Mouse (Mus musculus) adrenal gland (tissue): ENCODE measurements at regions not wholly inside any gene's neighbourhood (a gene's known extent, or its start where the extent isn't known, plus 50 kb on each side); places are given as distances from the start of the nearest gene placed in this dataset.

Experiments used
- intact Hi-C: fragments of 180-260 bp; cut with DNase I; formaldehyde crosslinking; loops from one replicate; pipeline ENCODE4 v1.15.1; 2025

DNA sequence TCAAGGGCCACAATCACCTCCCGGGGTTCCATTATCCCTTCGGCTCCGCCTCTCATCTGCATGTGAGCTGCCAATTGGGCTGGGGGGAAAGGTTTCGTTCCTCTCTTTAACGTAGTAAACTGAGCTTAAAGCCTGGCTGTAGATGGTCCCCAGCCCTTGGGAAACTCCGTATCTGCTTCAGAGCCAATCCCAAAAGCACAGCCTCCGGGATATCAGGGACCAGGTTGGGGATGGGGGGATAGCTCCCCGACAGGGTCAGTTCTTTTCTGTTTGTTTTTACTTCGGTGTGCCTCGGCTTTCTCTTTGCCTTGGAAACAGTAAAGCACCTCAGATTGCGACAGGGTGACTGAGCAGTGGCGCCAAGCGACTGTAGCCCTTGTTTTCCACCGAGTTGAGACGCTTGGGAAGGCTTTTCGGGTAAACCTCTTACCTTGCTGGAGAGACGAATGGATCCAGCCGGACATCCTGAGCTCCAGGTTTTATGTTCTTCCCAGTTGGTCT is 64.5 kb downstream of the Tfap2c start:
- intact Hi-C loops = no loop called here

DNA sequence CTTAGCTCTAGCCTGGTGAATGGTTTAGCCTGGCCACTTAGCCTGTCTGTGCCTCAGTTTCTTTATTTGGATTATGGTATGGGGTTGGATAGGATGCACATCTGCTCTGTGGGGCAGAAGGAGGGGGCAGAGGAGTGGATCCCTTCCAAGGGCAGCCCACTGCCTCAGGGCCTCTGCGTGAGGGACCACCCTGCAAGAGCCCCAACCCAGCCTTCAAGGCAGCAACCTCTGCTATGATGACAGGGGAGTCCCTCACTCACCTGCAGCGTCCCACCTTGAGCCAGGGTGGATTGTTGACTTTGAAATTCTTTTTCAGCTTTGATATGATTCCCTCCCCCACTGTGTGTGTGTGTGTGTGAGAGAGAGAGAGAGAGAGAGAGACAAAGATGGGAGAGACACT is 65.8 kb downstream of the Tfap2c start:
- intact Hi-C loops = no loop called here

DNA sequence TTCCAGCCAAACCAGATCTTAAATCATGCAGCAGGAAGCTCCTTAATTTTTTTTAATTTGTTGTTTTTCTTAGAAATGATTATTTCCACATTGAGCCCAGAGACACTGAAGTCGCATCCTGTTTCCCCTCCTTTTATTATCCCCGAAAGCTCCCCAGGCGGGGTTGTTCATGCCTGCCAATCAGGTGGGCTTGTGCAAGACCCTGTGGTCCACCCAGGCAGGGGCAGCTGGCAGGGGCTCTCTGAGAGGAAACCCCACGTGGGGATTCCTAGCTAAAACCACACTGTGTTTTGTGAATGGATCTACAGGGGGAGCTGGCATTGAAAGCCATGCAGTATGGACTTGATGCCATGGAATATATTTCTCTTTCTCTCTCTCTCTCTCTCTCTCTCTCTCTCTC is 66.2 kb downstream of the Tfap2c start:
- intact Hi-C loops = no loop called here

DNA sequence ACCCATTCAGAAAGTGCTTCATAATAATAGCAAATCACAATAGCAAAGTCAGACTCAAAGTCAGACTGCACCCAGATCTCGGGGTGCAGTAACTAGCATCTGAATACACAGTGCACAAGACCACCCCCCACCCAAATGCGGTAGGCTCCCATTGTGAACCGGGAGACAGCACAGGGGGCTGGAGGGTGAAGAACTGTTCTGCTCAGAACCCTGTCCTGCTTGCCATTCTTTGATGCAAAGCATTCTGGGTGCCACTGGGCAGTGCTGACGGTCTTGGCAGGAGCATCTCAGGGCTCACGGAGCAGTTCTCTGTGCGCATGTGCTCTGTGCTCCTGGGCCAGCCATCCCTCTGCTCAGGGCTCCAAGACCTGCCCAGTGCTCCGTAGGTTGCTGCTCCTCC is 69.8 kb downstream of the Tfap2c start:
- intact Hi-C loops = no loop called here

DNA sequence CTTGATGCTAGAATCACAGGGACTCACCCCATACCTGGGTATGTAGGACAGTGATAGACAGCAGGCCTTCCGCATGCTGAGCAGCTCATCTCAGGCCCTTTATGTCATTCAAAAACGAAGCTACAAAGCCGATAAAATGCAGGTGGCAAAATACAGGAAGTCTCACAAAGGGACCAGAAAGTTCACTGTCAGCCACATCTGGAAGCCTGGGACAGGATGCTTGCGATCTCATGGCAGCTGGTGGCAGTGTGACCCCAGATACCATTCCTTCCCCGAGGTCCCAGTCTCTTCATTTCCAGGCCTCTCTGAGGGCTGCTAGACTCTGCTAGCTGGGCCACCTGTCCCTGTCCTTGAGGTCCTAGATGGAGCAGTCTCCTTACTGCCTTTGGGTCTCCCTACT is 70.6 kb downstream of the Tfap2c start:
- intact Hi-C loops = no loop called here

DNA sequence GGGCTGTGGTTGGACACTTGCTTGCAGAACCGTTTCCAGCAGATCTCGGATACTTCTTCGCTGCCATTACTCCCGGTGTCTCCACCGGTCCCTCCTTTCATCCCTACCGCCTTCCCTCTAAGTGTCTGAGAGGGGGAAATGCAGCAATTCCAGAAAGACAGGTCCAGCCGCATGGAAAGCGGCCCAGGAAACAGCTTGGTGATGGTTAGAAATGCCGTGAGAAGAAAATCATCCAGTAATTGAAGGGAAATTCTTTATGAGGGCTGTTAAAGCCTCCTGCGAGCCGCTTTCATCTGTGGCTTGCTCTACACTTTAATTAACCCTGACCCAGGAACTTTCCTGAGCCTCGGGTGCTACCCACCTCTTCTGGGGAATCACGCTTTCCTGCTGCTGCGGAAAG is 74.3 kb downstream of the Tfap2c start:
- intact Hi-C loops = no loop called here

DNA sequence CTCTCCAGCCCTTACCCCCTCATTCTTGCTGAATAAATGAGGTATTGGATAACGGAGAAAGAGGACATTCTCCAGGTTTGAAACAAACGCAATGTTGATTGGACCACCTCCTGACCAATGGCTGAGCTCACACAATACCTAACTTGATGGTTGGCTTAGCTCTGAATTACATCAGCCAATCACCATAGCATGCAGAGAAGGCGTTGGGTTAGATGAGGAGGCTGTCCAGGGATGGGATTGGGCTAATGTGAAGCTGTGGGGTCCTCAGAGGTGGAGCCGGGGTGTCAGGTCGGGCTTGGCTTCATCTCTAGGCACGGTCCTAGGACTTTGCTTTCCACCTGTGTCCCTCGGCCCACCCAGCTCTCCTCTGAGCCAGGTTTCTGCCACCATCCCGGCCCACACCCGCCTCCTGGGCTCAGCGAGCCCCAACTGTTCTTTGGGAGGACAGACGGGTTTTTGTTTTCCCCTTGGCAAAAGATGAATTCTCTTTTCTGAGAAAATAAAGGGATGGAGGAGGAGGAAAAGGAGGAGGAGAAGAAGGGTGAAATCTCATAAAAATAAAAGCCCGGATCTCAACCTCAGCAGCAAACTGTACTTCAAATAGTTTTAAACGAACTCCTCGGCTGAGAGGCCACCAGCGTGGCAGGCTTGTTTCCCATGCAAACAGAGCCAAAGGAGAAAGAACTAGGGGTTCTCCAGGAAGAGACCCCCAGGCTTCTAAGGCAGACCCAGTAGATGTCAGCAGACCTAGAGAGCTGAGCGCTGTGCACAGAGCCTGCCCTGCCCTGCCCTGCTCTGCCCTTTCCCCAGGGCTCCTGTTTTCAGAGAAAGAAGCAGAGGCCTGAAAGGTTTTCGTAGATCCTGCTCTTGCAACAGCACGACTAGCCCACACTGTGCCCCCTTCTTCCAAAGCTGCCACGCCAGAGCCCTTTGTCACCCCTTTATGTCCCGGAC is 78.2 kb downstream of the Tfap2c start:
- intact Hi-C loops = no loop called here

DNA sequence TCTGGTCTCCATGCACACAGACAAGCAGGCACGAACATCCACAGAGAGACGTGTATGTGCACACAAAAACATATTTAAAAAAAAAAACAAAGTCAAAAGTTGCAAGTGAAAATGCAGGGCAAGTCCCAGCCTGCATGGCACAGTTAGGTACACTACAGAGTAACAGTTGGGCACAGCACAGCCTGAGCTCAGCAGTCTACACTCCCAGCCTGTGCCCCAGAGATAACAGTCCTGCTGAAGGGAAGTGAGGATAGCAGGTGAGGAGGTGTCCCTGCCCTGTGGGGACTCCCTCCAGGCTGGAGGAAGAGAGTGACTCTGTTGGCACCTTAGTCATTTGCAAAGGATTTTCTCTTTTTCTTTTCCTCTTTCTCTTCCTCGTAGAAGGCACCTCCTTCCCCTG is 80.9 kb downstream of the Tfap2c start:
- intact Hi-C loops = no loop called here

DNA sequence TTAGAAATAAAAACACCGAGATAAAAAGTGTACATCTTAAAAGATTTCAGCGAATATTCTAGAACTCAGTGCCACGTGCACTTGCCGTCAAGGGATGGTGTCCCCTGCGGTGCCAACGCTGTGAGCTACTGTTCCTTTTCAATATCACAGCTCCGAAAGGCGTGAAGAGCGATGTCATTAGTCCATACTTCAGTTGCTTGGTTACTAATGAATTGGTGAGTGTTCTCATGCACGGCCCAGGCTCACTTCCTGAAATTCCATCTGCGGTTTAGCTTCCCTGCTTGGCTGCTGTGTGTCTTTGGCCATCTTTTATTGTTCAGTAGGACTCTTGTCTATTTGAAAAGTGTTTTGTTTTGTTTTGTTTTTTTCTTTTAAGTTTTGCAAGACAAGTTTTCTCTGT is 93.2 kb downstream of the Tfap2c start:
- intact Hi-C loops = no loop called here

DNA sequence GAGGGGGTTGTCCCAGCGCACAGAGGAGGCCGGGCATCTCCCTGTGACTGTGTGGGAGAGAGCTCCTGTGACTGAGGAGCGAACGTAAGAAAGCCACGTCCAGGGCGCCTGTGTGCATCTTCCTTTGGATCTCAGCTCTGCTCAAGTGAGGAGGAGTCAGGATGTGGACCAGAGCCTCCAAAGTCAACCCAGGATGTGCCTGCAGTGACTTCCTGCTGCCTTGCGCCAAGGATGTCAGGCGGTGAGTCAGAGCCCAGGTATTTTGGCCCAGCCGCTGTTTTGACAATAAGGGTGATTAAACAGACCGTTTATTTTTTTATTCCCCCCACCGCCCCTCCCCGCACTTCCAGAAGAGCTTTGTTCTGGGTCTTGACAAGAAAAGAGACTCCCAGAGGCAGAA is 94.5 kb downstream of the Tfap2c start:
- intact Hi-C loops = no loop called here

DNA sequence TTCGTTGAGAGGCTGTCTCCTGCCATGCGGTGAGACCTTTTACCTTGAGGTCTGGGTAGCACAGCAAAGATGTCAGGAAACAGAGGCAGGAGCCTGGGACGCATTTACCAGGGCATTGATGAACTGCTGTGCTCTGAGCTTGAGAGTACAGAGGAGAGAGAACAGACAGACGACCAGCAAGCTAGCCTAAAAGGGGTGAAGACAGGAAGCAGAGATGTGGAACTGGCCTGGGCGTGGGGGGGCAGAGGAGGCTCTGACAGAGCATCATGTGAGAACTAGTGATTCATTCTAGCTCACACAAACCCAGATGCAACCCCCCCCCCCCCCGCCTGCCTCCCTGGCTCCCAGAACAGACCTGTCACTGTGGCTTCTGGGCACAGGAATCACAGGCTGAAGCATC is 95.1 kb downstream of the Tfap2c start:
- intact Hi-C loops = no loop called here

DNA sequence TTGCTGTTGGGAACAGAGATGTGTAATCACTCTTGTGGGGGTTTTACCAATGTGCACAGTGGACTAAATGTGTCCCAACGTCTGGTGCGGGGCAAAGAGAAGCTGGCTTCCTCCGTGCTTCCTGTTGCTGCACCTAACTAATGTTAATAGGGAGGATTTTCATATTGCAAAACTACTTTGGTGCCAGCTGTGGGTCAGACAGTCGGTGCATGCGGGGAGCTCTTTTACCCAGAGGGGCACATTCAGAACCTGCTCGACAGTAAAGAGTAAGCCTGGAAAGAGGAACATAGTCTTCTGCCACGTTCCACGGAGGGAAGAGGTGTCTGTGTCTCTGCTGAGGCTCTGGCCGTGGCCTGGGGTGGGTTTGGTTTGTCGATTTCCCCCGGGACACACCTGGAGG is 98.7 kb downstream of the Tfap2c start:
- intact Hi-C loops = no loop called here

DNA sequence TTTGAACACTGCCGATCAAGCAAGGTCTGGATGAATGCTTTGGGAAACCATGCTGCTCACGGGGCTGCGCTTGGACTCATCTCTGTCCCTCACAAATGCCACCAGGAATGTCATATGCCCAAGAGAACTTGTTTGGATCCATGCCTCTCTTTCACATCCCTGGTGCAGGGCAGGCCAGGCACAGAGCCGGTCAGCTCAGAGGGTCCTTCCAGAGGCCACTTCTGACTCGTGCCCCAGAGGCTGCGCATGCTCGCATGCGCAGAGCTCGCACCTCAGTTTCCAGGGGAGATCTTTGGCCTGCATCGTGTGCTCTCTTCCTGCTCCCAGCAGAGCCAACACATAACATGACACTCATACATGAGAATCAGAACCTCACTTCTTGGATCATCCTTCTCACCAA is 111.1 kb downstream of the Tfap2c start:
- intact Hi-C loops = no loop called here

DNA sequence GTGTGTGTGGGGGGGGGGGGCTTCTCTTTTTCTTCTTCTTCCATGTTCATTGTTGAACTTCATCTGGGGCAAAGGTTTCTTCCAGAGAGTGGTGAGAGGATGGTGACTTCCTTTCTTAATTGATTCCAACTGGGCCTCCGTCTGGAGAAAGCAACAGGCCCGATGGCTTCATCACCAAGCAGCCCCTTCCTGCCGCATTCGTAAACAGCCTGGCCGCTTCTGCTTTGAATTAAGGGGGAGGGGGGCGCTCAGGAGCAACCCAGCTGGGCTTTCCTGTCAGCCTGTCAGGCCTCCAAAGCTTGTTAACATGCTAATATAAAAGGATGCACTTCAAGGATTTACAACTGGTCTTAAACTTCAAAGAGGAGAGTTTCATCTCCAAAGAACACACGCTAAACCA is 111.5 kb downstream of the Tfap2c start:
- intact Hi-C loops = no loop called here

DNA sequence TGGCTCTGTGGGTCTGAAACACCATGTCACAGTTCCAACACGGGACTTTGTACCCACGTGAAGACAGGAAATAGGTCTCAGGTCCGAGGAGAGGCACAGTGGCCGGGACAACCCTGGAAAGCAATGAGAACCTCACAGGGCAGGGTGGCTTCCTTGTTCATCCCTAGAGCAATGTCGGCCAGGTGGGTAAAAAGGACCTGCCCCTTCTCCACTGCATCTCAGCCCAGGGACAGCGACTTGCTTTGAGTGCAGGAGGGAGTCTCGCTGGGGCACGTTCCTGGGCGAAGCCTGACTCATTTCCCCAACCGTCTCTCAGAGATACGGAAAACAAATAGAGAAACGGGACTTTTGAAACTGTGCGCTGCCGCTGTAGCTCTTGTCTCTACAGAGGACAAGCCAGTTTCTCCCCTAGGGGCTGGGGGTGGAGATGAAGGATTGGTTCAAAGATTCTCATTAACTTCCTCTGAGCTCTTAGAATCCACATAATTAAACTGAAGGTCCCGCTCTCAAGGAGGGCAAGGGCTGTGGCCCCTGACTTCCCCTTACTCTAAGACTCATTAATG is 112.1 kb downstream of the Tfap2c start:
- intact Hi-C loops = no loop called here

DNA sequence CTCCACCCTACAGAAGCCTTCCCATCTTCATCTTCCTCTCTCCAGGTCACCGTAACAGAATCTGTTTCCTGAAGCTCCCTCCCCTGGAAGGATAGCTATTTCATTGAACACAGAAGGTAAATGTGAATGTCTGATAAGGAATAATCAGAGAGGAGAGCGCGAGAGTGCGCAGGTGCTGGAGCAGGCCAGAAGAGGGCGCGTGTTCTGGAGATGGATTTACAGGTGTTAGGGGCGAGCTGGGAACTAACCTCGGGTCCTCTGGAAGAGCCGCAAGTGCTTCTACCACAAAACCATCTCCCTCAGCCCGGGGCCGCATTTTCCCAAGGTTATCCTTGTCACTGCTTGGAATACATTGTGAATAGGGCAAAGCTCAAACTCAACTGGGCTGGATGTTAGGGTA is 112.8 kb downstream of the Tfap2c start:
- intact Hi-C loops = no loop called here

DNA sequence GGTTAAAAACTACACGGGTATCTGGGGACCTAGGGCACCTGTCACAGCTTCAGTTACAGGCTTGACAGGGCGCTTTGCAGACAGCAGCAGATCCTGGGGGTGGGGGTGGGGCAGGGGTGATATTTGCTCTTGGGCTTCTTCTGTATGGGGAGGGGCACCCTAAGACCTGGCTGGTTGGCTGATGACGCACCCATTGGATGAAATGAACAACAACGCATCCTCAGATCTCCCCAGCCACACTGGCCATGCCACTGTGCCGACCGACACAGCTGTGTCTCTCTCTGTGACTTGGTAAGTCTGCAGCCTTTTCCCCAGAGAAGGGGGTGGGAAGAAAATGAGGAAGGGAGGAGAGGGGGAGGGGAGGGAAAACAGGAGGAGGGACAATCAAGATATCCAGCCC is 114.3 kb downstream of the Tfap2c start:
- intact Hi-C loops = no loop called here

DNA sequence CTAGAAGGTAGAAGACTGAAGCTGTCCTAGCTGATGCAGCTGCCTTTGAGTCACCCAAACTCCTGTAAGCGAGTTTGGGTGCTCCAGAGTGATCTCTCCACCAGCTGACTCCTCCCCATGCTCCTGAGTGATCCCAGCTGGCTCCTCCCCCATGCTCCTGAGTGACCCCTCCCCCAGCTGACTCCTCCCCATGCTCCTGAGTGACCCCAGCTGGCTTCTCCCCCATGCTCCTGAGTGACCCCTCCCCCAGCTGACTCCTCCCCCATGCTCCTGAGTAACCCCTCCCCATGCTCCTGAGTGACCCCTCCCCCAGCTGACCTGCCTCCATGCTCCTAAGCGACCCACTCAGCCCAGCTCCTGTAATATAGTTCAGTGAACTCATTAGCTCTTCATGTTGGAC is 123.7 kb downstream of the Tfap2c start:
- intact Hi-C loops = no loop called here

DNA sequence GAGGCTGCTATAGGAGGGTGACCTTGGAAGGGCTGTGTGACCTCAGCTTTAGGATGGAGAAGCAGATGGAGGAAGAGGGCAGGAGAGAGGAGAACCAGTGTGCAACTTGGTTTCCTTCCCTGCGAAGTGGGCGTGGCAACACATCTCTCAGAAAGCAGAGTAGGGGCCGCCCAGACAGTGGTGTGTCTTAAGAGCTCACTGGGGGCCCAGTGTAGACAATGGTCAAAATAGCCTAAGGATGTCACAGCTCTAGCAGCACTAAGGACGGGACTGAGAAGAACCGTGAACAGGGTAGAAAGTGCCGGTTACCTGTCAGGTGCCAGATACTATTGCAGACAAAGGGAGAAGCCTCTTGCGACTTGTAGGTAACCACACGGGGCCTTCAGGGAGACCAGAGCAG is 125.2 kb downstream of the Tfap2c start:
- intact Hi-C loops = no loop called here

DNA sequence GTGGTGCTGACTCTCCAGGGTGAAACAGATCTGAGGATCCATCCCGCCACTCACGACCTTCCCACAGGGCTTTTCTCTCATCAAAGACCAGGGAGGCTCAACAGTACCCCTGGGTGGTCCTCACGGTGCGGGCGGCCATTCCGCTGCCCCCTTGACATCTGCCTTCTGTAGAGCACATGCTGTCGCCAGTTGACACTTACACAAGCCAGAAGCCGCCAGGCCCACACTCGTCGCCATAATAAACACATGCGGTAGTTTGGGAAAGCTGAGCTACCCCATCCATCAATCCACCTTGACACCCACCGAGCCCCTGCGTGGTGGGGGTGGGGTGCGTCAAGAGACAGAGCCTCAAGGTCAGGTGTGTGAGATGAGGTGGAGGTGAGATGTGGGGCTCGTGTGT is 125.7 kb downstream of the Tfap2c start:
- intact Hi-C loops = no loop called here

DNA sequence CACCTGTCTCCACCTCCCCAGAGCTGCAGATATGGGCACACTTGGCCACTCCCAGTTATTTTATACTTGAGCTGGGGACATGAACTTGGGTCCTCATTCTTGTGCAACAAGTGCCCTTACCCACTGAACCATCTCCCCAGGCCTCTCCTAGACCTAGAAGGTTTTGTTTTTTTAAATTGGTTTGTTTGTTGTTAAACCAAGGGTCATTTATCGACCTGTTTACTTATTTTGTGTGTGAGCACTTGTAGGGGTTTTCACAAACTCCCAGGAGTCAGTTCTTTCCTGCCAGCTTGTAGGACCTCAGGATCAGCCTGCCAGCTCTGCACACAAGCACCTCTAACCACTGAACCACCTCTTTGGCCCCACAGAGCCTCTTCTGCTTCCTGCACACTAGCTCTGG is 140.8 kb downstream of the Tfap2c start:
- intact Hi-C loops = no loop called here

DNA sequence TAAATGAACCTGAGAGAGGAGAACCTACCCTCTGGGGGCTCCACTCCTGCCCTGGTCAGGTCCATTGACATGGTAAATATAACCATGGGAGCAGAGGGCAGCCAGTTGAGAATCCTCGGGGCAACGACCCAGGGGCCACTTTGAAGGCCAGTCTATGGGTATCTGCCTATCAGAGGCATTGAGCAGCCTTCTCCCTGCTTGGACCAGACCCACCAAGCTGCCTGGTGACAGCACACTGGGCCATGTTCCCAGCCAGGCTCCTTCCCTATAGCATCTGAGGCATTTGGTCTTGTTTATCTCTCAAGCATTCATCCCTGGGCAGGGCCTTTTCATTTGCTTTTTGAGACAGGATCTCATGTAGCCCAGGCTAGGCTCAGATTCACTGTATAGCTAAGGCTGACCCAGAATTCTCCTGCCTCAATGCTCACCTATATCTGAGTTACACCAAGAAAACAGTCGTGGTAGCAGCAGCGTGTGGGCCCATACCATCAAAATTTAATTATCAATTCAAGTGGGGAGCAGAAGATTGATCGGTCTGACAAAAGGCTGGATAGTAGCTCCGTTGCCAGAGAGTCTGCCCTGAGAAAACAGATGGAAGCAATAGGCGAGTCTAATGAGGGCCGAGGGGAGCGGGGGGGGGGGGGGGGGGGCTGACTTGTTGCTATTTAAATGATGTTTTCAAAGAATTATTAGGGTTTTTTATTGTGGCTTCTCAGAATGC is 141.7 kb downstream of the Tfap2c start:
- intact Hi-C loops = no loop called here
